Mouse (Mus musculus) ovary, postnatal 10 days (tissue): ENCODE data around the gene Sntn.

Experiments used
- DNase-seq: peaks from one replicate; pipeline ENCODE4 v3.0.0; 2022; ENCODE audit warnings: low spot score

Sntn gene

GRCm38 (mm10) chr14:13670576-13670975 lies at the start of gene Sntn:
Sntn (plus strand) TSS chr14:13670876.
- no peak for DNase-seq

- DNase-seq, result no peak
Observed at GRCm38 (mm10) chr14:13649865-13650264, 20.8 kb upstream of the Sntn start.

- DNase-seq, result no peak
Observed at GRCm38 (mm10) chr14:13651039-13651438, 19.6 kb upstream of the Sntn start.

- no peak for DNase-seq
Observed at GRCm38 (mm10) chr14:13651541-13652298, 19.0 kb upstream of the Sntn start.

- DNase-seq, result no peak
Observed at GRCm38 (mm10) chr14:13686716-13687115, 16.0 kb downstream of the Sntn start.

DNA sequence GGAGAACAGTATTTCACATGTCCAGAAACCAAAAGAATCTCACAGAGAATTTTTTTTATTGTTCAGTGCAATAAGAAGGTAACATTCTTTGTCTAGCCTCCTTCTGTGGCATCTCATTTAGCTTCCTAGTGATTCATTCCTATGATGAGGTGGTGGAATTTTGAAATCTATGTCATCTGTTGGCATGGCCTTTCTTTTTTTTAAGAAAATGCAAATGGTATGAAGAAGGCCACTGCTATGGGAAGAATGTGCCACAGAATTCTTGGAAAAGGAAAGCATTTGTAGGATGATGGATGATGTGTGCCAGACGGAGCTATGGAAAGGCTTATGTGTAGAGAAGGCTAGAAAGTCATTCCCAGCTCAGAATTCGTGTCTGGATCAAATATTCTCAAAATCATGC lies 19.8 kb downstream of the Sntn start:
- no peak for DNase-seq

GRCm38 (mm10) chr14:13732263-13732662 lies 61.6 kb downstream of the Sntn start:
- DNase-seq, result no peak
